Mouse (Mus musculus) kidney, adult 2 months (tissue): Measurements from ENCODE around the gene Ctnnbip1.

Source experiments
- CTCF ChIP-seq: fragments of 200-500 bp; conservative IDR thresholded peaks from 2 replicates; pipeline ENCODE4 v1.5.1; 2011; ENCODE audit warnings: low read depth, mild to moderate bottlenecking, control low read depth, low read length, moderate library complexity, mixed read lengths; ENCODE audit not compliant: insufficient read depth, insufficient read length
- POLR2A ChIP-seq: fragments of 200-500 bp; IDR thresholded peaks from one replicate; pipeline ENCODE4 v1.6.1; 2011; ENCODE audit warnings: low read depth, low read length, control low read depth

GRCm38 (mm10) chr4:149590200-149590599 is 72.2 kb downstream of the Ctnnbip1 start:
- TF ChIP-seq POLR2A (no peak), CTCF (no peak)
